Mouse (Mus musculus) adipose tissue, adult 10 weeks (tissue): ENCODE measurements around the gene Zbtb20. TPM values are rescaled to one million over a fixed set of nuclear protein-coding genes. Genes with fewer than 3 reads are reported as not detected.

Source experiments
- polyA plus RNA-seq: library from polyadenylated mRNA; stranded (reverse); fragments of 350-450 nt; fragmentation: Illumina TruSeq; extraction: RNeasy Lipid Tissue Mini Kit (QIAGEN cat#74804); gene quantifications from one replicate; pipeline ENCODE4 v1.2.3, GENCODE M21; 2014; ENCODE audit warnings: low read depth, low replicate concordance

Zbtb20 gene
- polyA plus RNA-seq, result 19.7 TPM

DNA sequence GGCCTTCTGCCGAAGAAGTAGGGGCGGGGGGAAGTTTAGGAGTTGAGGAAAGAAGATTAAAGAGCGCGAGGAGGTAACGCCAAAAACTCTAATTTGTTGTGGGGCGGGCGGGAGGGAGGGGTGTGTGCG, at the start of gene Zbtb20:
Gene Zbtb20, plus strand, starts transcription at position 30 of the 129 bp plus-strand sequence.

DNA sequence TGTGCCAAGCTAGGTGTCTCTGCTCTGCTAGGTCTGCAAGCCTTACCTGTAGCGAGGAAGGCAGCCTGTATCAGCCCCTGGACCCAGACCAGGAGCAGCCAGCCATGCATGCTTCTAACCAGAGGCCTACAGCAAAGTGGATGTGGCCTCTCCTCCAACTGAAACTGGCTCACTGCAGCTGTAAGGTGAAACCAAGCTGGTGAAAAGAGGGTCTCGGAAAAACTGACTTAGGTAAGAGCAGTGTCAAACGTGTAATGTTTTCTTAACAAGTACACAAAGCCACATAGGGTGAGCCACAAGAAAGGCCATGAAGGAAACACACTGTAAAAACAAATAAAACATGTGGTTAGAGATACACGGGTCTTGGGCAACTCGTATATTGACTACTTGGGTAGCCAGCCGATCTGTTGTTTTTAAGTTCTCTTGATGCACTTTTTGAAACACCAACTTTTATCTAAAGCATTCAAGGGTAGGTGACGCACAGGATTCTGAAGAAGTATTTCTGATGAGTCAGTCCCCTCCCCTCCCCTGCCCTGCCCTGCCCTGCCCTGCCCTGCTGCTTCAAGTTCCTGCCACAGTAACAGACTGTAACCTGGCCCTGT, 788.4 kb downstream of the Zbtb20 start, which contains the start of gene Tigit:
Gene Tigit, minus strand, starts transcription at position 169 of the 602 bp plus-strand sequence.

